Mouse (Mus musculus) heart, postnatal 14 days (tissue): ENCODE results near the gene Atcay. TPM values are rescaled to one million over a fixed set of nuclear protein-coding genes. Genes with fewer than 3 reads are reported as not detected.

Experiments
- DNase-seq, 2 experiments: peaks; one replicate each; pipeline ENCODE4 v3.0.0; 2021 to 2022
- intact Hi-C: fragments of 180-260 bp; cut with DNase I; formaldehyde crosslinking; loops from one replicate; pipeline ENCODE4 v1.15.1; 2025
- long read RNA-seq, 2 experiments: library from polyadenylated mRNA; stranded (forward); transcript quantifications; one replicate each; pipeline ENCODE4 v2.0.0; 2021
- total RNA-seq, 2 experiments: library from RNA; stranded (reverse); gene quantifications; 2 replicates each; pipeline ENCODE4 v1.2.3; 2021

Gene Atcay
- under 1 TPM; 0.12 TPM for total RNA-seq
- long read RNA-seq, experiment 1: 0 reads
- long read RNA-seq, experiment 2, partial matches to known transcripts: 0 of 2 reads
- long read RNA-seq, experiment 2, other reads (novel, unspliced or antisense): 2 of 2 reads

GRCm38 (mm10) chr10:81230438-81231332, at the start of gene Atcay:
Gene Atcay (minus strand): TSS chr10:81230833.
- intact Hi-C loops: no loop called here
- no peak for DNase-seq

- intact Hi-C loops: no loop called here
- DNase-seq: no peak
These were observed 48.9 kb upstream of the Atcay start for GRCm38 (mm10) chr10:81279496-81279895.

- no peak for DNase-seq
- intact Hi-C loops: no loop called here
These were observed 47.0 kb upstream of the Atcay start for GRCm38 (mm10) chr10:81277676-81278075.

GRCm38 (mm10) chr10:81273842-81274241, 43.2 kb upstream of the Atcay start:
- intact Hi-C loops: no loop called here
- no peak for DNase-seq

- intact Hi-C loops: no loop called here
- DNase-seq: no peak
These were observed 41.7 kb upstream of the Atcay start for GRCm38 (mm10) chr10:81272356-81272755.

GRCm38 (mm10) chr10:81268643-81269412, 38.2 kb upstream of the Atcay start:
- intact Hi-C loops: loop anchor here (10.0 kb wide), 1 partner anchor 554 kb away; no protein-coding TSS in a partner anchor
- DNase-seq: no peak

- intact Hi-C loops: loop anchor here (10.0 kb wide), 1 partner anchor 553 kb away; no protein-coding TSS in a partner anchor
These were observed 37.4 kb upstream of the Atcay start for GRCm38 (mm10) chr10:81268056-81268455.

GRCm38 (mm10) chr10:81266211-81267105, 35.8 kb upstream of the Atcay start, which contains the start of the genes Mrpl54 and Apba3:
Gene Mrpl54 (minus strand): TSS chr10:81266934.
Gene Apba3 (plus strand): TSS chr10:81266960.
- intact Hi-C loops: loop anchor here (10.0 kb wide), 1 partner anchor 552 kb away; no protein-coding TSS in a partner anchor
- DNase-seq: peak; percentile 98 to 99

More at GRCm38 (mm10) chr10:81268056-81268455, 37.4 kb upstream of the Atcay start:
- peak; percentile 82 to 88 for DNase-seq

GRCm38 (mm10) chr10:81265540-81265939, 34.9 kb upstream of the Atcay start:
- intact Hi-C loops: loop anchor here (10.0 kb wide), 1 partner anchor 551 kb away; no protein-coding TSS in a partner anchor

GRCm38 (mm10) chr10:81261025-81261424, 30.4 kb upstream of the Atcay start:
- intact Hi-C loops: loop anchor here (10.0 kb wide), 1 partner anchor 546 kb away; no protein-coding TSS in a partner anchor

More at GRCm38 (mm10) chr10:81265540-81265939, 34.9 kb upstream of the Atcay start:
- no peak for DNase-seq

GRCm38 (mm10) chr10:81259225-81259884, 28.7 kb upstream of the Atcay start:
- intact Hi-C loops: no loop called here
- no peak for DNase-seq

More at GRCm38 (mm10) chr10:81261025-81261424, 30.4 kb upstream of the Atcay start:
- DNase-seq: no peak

- no peak for DNase-seq
- intact Hi-C loops: no loop called here
These were observed 26.8 kb upstream of the Atcay start for GRCm38 (mm10) chr10:81257158-81258039.

GRCm38 (mm10) chr10:81254886-81255285, 24.3 kb upstream of the Atcay start:
- no peak for DNase-seq
- intact Hi-C loops: no loop called here

GRCm38 (mm10) chr10:81252424-81253419, 22.1 kb upstream of the Atcay start, which contains the start of gene Matk:
Gene Matk (plus strand): TSS chr10:81252935.
- DNase-seq: peak in 1 of 2 experiments; percentile 48
- intact Hi-C loops: no loop called here

GRCm38 (mm10) chr10:81249442-81249841, 18.8 kb upstream of the Atcay start:
- intact Hi-C loops: no loop called here
- DNase-seq: no peak

- no peak for DNase-seq
- intact Hi-C loops: no loop called here
These were observed 17.2 kb upstream of the Atcay start for GRCm38 (mm10) chr10:81247804-81248203.
